Mouse (Mus musculus): ENCODE results near the gene Iqcg. TPM values are rescaled to one million over a fixed set of nuclear protein-coding genes. Genes with fewer than 3 reads are reported as not detected.

Gene Iqcg
- polyA plus RNA-seq, 1 experiment from 2014 or later, result 3.9 TPM

MicroRNA genes within 50 kb of the gene (microRNA counts, 519-probe panel; counts per million panel counts)
- 31.7 counts per million for microRNA mmu-miR-1947

Small RNA genes lying within 50 kb of the gene (microRNA-seq; reads per million reads assigned to microRNA genes)
- not detected for gene Gm22231
- gene Mir1947, result 6.2 reads per million, percentile 25 among the genes with 10 or more reads in this experiment

Other genes starting within 250 kb of the Iqcg start
- not detected in 2 replicates for gene Smbd1, start 245.7 kb downstream of the Iqcg start, polyA plus RNA-seq (2015; fragmentation: Nextera tagmentation; extraction: Ambion mirVana)
- 98.7 and 113 TPM in 2 replicates for gene Fyttd1, start 178.7 kb downstream of the Iqcg start, polyA plus RNA-seq (2015; fragmentation: Nextera tagmentation; extraction: Ambion mirVana)
- 17.8 and 21.9 TPM in 2 replicates for gene Rubcn, start 178.5 kb downstream of the Iqcg start, polyA plus RNA-seq (2015; fragmentation: Nextera tagmentation; extraction: Ambion mirVana)
- 23.6 and 25.9 TPM in 2 replicates for gene Lrch3, start 142.1 kb downstream of the Iqcg start, polyA plus RNA-seq (2015; fragmentation: Nextera tagmentation; extraction: Ambion mirVana)
- gene Rpl35a, start 235 bp upstream of the Iqcg start, polyA plus RNA-seq (2015; fragmentation: Nextera tagmentation; extraction: Ambion mirVana), result 999 and 1,117 TPM in 2 replicates
- gene Lmln, start 6.3 kb upstream of the Iqcg start, polyA plus RNA-seq (2015; fragmentation: Nextera tagmentation; extraction: Ambion mirVana), result 2.3 and 4.1 TPM in 2 replicates
- gene Osbpl11, start 128.9 kb upstream of the Iqcg start, polyA plus RNA-seq (2015; fragmentation: Nextera tagmentation; extraction: Ambion mirVana), result 17.2 and 18.9 TPM in 2 replicates
- 82.0 and 82.8 TPM in 2 replicates for gene Snx4, start 195.2 kb upstream of the Iqcg start, polyA plus RNA-seq (2015; fragmentation: Nextera tagmentation; extraction: Ambion mirVana)

All from kidney, embryonic 15.5 days (tissue).